Mouse (Mus musculus) E14TG2a.4 (cell line): Measurements from ENCODE around the gene Zcchc9.

Source experiments
- H3K27me3 ChIP-seq: 2 replicates; pipeline ENCODE4 v1.6.1; 2014; ENCODE audit warnings: low read length, control low read depth; ENCODE audit not compliant: insufficient read depth
- H3K36me3 ChIP-seq: 2 replicates; pipeline ENCODE4 v1.6.1; 2014; ENCODE audit warnings: low read length, control low read depth; ENCODE audit not compliant: insufficient read depth
- H3K4me1 ChIP-seq: replicated peaks from 2 replicates; pipeline ENCODE4 v1.6.1; 2014; ENCODE audit warnings: low read depth, low read length, control low read depth
- H3K4me3 ChIP-seq: replicated peaks from 2 replicates; pipeline ENCODE4 v1.5.1; 2014; ENCODE audit warnings: mild to moderate bottlenecking, low read length
- H3K9me3 ChIP-seq: 2 replicates; pipeline ENCODE4 v1.6.1; 2014; ENCODE audit warnings: low read length, control low read depth
- CTCF ChIP-seq: conservative IDR thresholded peaks from 2 replicates; pipeline ENCODE4 v1.5.1; 2014; ENCODE audit warnings: low read length
- NANOG ChIP-seq: IDR thresholded peaks from 2 replicates; pipeline ENCODE4 v1.6.1; 2014; ENCODE audit warnings: borderline replicate concordance, low read length, mixed read lengths
- POU5F1 ChIP-seq: IDR thresholded peaks from 2 replicates; pipeline ENCODE4 v1.6.1; 2014; ENCODE audit warnings: low read length, borderline replicate concordance

The Zcchc9 gene

GRCm38 (mm10) chr13:91807155-91807839 lies at the start of gene Zcchc9:
Gene Zcchc9, minus strand, starts transcription at chr13:91807705.
- H3K4me1 ChIP-seq = peaks cover 14% of the 10 kb centered on the region
- H3K4me3 ChIP-seq = peak within 1 kb of the TSS; percentile 95
- H3K36me3 ChIP-seq = peaks cover 19% of the 10 kb centered on the region
- no peak for TF ChIP-seq CTCF
- TF ChIP-seq NANOG = no peak
- TF ChIP-seq POU5F1 = no peak
- H3K9me3 ChIP-seq = no peaks in the 10 kb centered on the region
- no peaks in the 10 kb centered on the region for H3K27me3 ChIP-seq

GRCm38 (mm10) chr13:91854412-91854811 lies 46.9 kb upstream of the Zcchc9 start:
- TF ChIP-seq NANOG (no peak), POU5F1 (no peak), CTCF (no peak)
- peaks cover 7% of the 10 kb centered on the region; the same call in 1 of the 2 replicates for H3K4me1 ChIP-seq
- no peaks in the 10 kb centered on the region for H3K36me3 ChIP-seq
- H3K4me3 ChIP-seq = no peak overlapping the region
- peaks cover 7% of the 10 kb centered on the region; the same call in 1 of the 2 replicates for H3K9me3 ChIP-seq
- H3K27me3 ChIP-seq = no peaks in the 10 kb centered on the region

GRCm38 (mm10) chr13:91827876-91828275 lies 20.4 kb upstream of the Zcchc9 start:
- H3K4me3 ChIP-seq = no peak overlapping the region
- no peaks in the 10 kb centered on the region for H3K27me3 ChIP-seq
- TF ChIP-seq CTCF (no peak), POU5F1 (no peak), NANOG (no peak)
- H3K4me1 ChIP-seq = no peaks in the 10 kb centered on the region
- no peaks in the 10 kb centered on the region for H3K9me3 ChIP-seq
- no peaks in the 10 kb centered on the region for H3K36me3 ChIP-seq

GRCm38 (mm10) chr13:91826066-91826465 lies 18.6 kb upstream of the Zcchc9 start:
- no peaks in the 10 kb centered on the region for H3K27me3 ChIP-seq
- no peak overlapping the region for H3K4me3 ChIP-seq
- TF ChIP-seq POU5F1 = no peak
- TF ChIP-seq CTCF = no peak
- TF ChIP-seq NANOG = no peak
- H3K4me1 ChIP-seq = no peaks in the 10 kb centered on the region
- no peaks in the 10 kb centered on the region for H3K36me3 ChIP-seq
- H3K9me3 ChIP-seq = no peaks in the 10 kb centered on the region

GRCm38 (mm10) chr13:91824845-91825550 lies 17.5 kb upstream of the Zcchc9 start:
- Histone ChIP-seq H3K4me3 (no peak overlapping the region), H3K36me3 (no peaks in the 10 kb centered on the region), H3K9me3 (no peaks in the 10 kb centered on the region), H3K27me3 (no peaks in the 10 kb centered on the region), H3K4me1 (no peaks in the 10 kb centered on the region)
- TF ChIP-seq NANOG = no peak
- TF ChIP-seq POU5F1 = no peak
- no peak for TF ChIP-seq CTCF

- Histone ChIP-seq H3K4me1 (no peaks in the 10 kb centered on the region), H3K27me3 (no peaks in the 10 kb centered on the region), H3K9me3 (no peaks in the 10 kb centered on the region), H3K4me3 (no peak overlapping the region), H3K36me3 (no peaks in the 10 kb centered on the region)
- TF ChIP-seq NANOG = no peak
Observed at GRCm38 (mm10) chr13:91823735-91824134, 16.2 kb upstream of the Zcchc9 start.

- Histone ChIP-seq H3K4me3 (peak overlapping the region; percentile 13; the same call in 1 of the 2 replicates), H3K36me3 (no peaks in the 10 kb centered on the region), H3K4me1 (peaks cover 6% of the 10 kb centered on the region; the same call in 1 of the 2 replicates), H3K9me3 (peaks cover 7% of the 10 kb centered on the region; the same call in 1 of the 2 replicates), H3K27me3 (no peaks in the 10 kb centered on the region)
- no peak for TF ChIP-seq POU5F1
- TF ChIP-seq NANOG = no peak
- no peak for TF ChIP-seq CTCF
Observed at GRCm38 (mm10) chr13:91814670-91815069, 7.2 kb upstream of the Zcchc9 start.

GRCm38 (mm10) chr13:91809476-91809875 lies 2.0 kb upstream of the Zcchc9 start:
- peaks cover 16% of the 10 kb centered on the region for H3K4me1 ChIP-seq
- TF ChIP-seq CTCF (peak; percentile 72), NANOG (no peak)
- peaks cover 15% of the 10 kb centered on the region for H3K36me3 ChIP-seq
- peaks cover 7% of the 10 kb centered on the region; the same call in 1 of the 2 replicates for H3K9me3 ChIP-seq
- H3K27me3 ChIP-seq = no peaks in the 10 kb centered on the region
- no peak overlapping the region for H3K4me3 ChIP-seq
